Comparison of ENCODE assay signal across 9 mouse cellular contexts in the genomic region with DNA sequence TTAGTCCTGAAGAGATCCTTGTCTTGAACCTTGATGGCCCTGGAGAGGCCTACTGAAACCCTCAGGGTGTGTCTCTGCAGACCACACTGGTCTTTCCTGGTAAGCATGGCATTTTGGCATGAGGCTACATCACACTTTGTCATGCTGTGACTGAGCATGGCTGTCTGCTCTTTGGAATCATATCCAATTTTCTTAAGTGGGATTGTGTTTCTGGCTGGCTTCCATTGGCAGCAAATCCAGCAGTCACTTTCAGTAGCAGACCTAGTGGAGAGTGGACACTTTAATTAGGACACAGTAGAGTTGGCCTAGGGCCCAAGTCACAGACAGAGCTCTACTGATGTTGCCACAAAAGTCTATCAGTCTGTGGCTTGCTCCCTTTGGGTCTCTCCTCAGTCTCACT.
DNase-seq lines count a peak whose midpoint lies in the region; ATAC-seq and TF ChIP-seq lines count a peak whose summit lies in the region.
"Had no signal": no experiment of that assay in that cellular context is flagged by ENCODE, and none has a peak within 500 bp of the region (broad histone marks: within the 10 kb centered on the region; RNA-seq: fewer than 3 reads in every experiment).

No protein-coding gene starts in this region.

- H3K4me2 ChIP-seq in heart, embryonic 12.5 days, result no peak overlapping the region
- H3K4me2 ChIP-seq: midbrain, embryonic 13.5 days had no signal

- peak; percentile 62 to 68 for DNase-seq in heart, adult 18-20 months
- DNase-seq in lung, adult 18-20 months, result peak; percentile 3 to 7
- no peak for DNase-seq in lung, adult 2 months
- DNase-seq in cerebellum, postnatal 4 days (ENCODE audit: low spot score in 2 of 2), result peak; percentile 44 to 77
- DNase-seq in lung, postnatal 14 days, result peak; percentile 58
- no peak for DNase-seq in adrenal gland, adult 2 months
- no peak for DNase-seq in adrenal gland, adult (ENCODE audit: inconsistent age in 2 of 2, low spot score in 1 of 2)

- TF ChIP-seq CTCF in lung, adult 2 months (IDR thresholded peaks at IDR 0.05; ENCODE audit: insufficient read depth, low read length), result no peak

- H3K4me3 ChIP-seq in heart, embryonic 12.5 days, result no peak overlapping the region
- H3K4me3 ChIP-seq in lung, adult 2 months (replicated peaks; ENCODE audit: extremely low read depth, low read depth, low read length), result no peak overlapping the region
- H3K4me3 ChIP-seq: midbrain, embryonic 13.5 days had no signal

- no peaks in the 10 kb centered on the region for H3K9me3 ChIP-seq in heart, embryonic 12.5 days (replicated peaks)
- H3K9me3 ChIP-seq: midbrain, embryonic 13.5 days had no signal

- no peaks in the 10 kb centered on the region for H3K27me3 ChIP-seq in heart, embryonic 12.5 days (replicated peaks)
- H3K27me3 ChIP-seq: midbrain, embryonic 13.5 days had no signal

- no peaks in the 10 kb centered on the region for H3K4me1 ChIP-seq in heart, embryonic 12.5 days (replicated peaks)
- H3K4me1 ChIP-seq in lung, adult 2 months (ENCODE audit: control insufficient read depth, insufficient read depth, low read length), result no peaks in the 10 kb centered on the region; the same call in 1 of the 2 replicates
- H3K4me1 ChIP-seq: midbrain, embryonic 13.5 days had no signal

- no peak for TF ChIP-seq POLR2A in lung, adult 2 months (IDR thresholded peaks at IDR 0.05; ENCODE audit: borderline replicate concordance, extremely low read depth, low read depth, low read length)

- H3K36me3 ChIP-seq in heart, embryonic 12.5 days, result no peaks in the 10 kb centered on the region
- H3K36me3 ChIP-seq: midbrain, embryonic 13.5 days had no signal

- H3K9ac ChIP-seq in heart, embryonic 12.5 days, result no peak overlapping the region
- H3K9ac ChIP-seq: midbrain, embryonic 13.5 days had no signal

- no peak overlapping the region for H3K27ac ChIP-seq in heart, embryonic 12.5 days (ENCODE audit: poor library complexity, severe bottlenecking)
- H3K27ac ChIP-seq: midbrain, embryonic 13.5 days had no signal

- ATAC-seq in heart, embryonic 12.5 days (ENCODE audit: insufficient number of reproducible peaks, low FRiP score), result no peak
- ATAC-seq: midbrain, embryonic 13.5 days had no signal

Comparison
In these comparisons a context has a peak if more than half of its experiments do, and no peak if none do; other contexts are left out.
1. DNase-seq: peak in heart, adult 18-20 months (2 of 2), lung, adult 18-20 months (2 of 2), cerebellum, postnatal 4 days (2 of 2) and lung, postnatal 14 days (single experiment); none in lung, adult 2 months (single experiment), adrenal gland, adult 2 months (single experiment) and adrenal gland, adult (0 of 2).